ENCODE assay signal across 29 mouse cellular contexts in the genomic region with DNA sequence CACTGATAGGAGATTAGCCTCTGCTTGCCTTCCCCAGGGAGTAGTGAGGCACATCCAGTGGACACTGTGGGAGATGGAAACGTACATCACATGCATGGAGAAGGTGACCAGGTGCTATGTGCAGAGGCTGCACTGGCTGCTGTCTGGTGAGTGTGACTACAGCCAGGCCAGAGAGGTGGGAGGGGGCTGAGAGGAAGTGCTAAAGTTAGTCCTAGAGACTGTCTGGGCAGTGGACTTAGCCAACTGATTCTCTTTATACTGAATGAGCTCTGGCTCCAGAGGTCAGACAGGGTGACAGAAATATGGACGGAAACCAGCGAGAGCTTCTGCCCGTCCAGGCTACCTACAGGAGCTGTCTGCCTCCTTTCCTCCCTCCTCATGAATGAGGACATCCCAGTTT. TPM values are rescaled to one million over a fixed set of nuclear protein-coding genes. Genes with fewer than 3 reads are reported as not detected.
A peak's percentile ranks its signal among the peaks of the same experiment; 100 is the strongest.
DNase-seq lines count a peak whose midpoint lies in the region; ATAC-seq and TF ChIP-seq lines count a peak whose summit lies in the region.
"Had no signal": no experiment of that assay in that cellular context is flagged by ENCODE, and none has a peak within 500 bp of the region (broad histone marks: within the 10 kb centered on the region; RNA-seq: fewer than 3 reads in every experiment).

No protein-coding gene starts in this region.

- intact Hi-C loops in gastrocnemius, adult 2 months (cut with DNase I): no loop called here

- no peak overlapping the region for H3K27ac ChIP-seq in gastrocnemius, adult 2 months
- no peak overlapping the region for H3K27ac ChIP-seq in heart, embryonic 10.5 days
- H3K27ac ChIP-seq in heart, embryonic 11.5 days (ENCODE audit: low read depth, low read length): no peak overlapping the region
- H3K27ac ChIP-seq: embryonic facial prominence, embryonic 10.5 days; embryonic facial prominence, embryonic 12.5 days; forebrain, embryonic 13.5 days had no signal

- peak; percentile 25 for DNase-seq in gastrocnemius, adult 2 months
- DNase-seq in gastrocnemius, adult 8-10 months (ENCODE audit: low spot score in 2 of 2): no peak
- DNase-seq in heart, adult 18-20 months: peak; percentile 3 to 39
- DNase-seq in heart, embryonic 10.5 days (ENCODE audit: low spot score): no peak
- DNase-seq in heart, adult 9 months (ENCODE audit: low spot score in 2 of 2): peak; percentile 11
- DNase-seq: adrenal gland, adult 8-10 months; adrenal gland, postnatal 14 days; adrenal gland, postnatal 36 days; B cell, adult 2 months; cerebellum, adult 11-12 months; cerebellum, adult 2 months; cerebellum, adult 9-10 months; cerebellum, postnatal 10 days; cerebellum, postnatal 25 days had no signal

- TF ChIP-seq CTCF in gastrocnemius, adult 2 months (IDR thresholded peaks at IDR 0.05): no peak

- no peaks in the 10 kb centered on the region for H3K27me3 ChIP-seq in heart, embryonic 10.5 days (ENCODE audit: insufficient read depth, poor library complexity, severe bottlenecking)
- H3K27me3 ChIP-seq in heart, embryonic 11.5 days (ENCODE audit: control insufficient read depth, insufficient read depth, low read length): no peaks in the 10 kb centered on the region
- peaks cover 35% of the 10 kb centered on the region for H3K27me3 ChIP-seq in megakaryocyte, embryonic 14.5 days (replicated peaks)
- H3K27me3 ChIP-seq: embryonic facial prominence, embryonic 12.5 days; forebrain, embryonic 13.5 days; Patski had no signal

- no peak overlapping the region for H3K4me3 ChIP-seq in gastrocnemius, adult 2 months
- no peak overlapping the region for H3K4me3 ChIP-seq in heart, embryonic 10.5 days
- no peak overlapping the region for H3K4me3 ChIP-seq in heart, embryonic 11.5 days (ENCODE audit: low read depth, low read length)
- peak overlapping the region; percentile 15 for H3K4me3 ChIP-seq in megakaryocyte, embryonic 14.5 days (replicated peaks)
- H3K4me3 ChIP-seq: embryonic facial prominence, embryonic 10.5 days; embryonic facial prominence, embryonic 12.5 days; forebrain, embryonic 13.5 days had no signal

- no peak overlapping the region for H3K9ac ChIP-seq in heart, embryonic 11.5 days (ENCODE audit: low read depth, low read length)
- H3K9ac ChIP-seq: embryonic facial prominence, embryonic 12.5 days; forebrain, embryonic 13.5 days had no signal

- ATAC-seq in heart, embryonic 11.5 days (replicated peaks; ENCODE audit: insufficient number of reproducible peaks, low FRiP score, low TSS enrichment): no peak
- ATAC-seq in megakaryocyte, adult 5-6 weeks (ENCODE audit: poor library complexity, severe bottlenecking): no peak
- ATAC-seq: activated CD4-positive, CD25-positive, alpha-beta regulatory T cell, adult 4 months; CD4-positive, CD25-positive, alpha-beta regulatory T cell, adult 4 months; forebrain, embryonic 13.5 days; Patski had no signal

- no peaks in the 10 kb centered on the region for H3K9me3 ChIP-seq in heart, embryonic 10.5 days
- no peaks in the 10 kb centered on the region for H3K9me3 ChIP-seq in heart, embryonic 11.5 days (replicated peaks; ENCODE audit: control insufficient read depth, low read length)
- no peaks in the 10 kb centered on the region for H3K9me3 ChIP-seq in megakaryocyte, embryonic 14.5 days
- H3K9me3 ChIP-seq: embryonic facial prominence, embryonic 12.5 days; forebrain, embryonic 13.5 days; G1E had no signal

- H3K4me2 ChIP-seq in heart, embryonic 11.5 days: no peak overlapping the region
- H3K4me2 ChIP-seq: embryonic facial prominence, embryonic 12.5 days; forebrain, embryonic 13.5 days had no signal

- 66% methylated on average over 4 of the region's 4 CpGs for WGBS in heart, embryonic 10.5 days
- WGBS in heart, embryonic 11.5 days (ENCODE audit: insufficient replicate concordance): 62% methylated on average over 4 of the region's 4 CpGs

- H3K4me1 ChIP-seq in heart, embryonic 10.5 days: 0 out of 2 replicates have a peak, but pooled peaks cover 6% of the 10 kb centered on the region
- H3K4me1 ChIP-seq in heart, embryonic 11.5 days (ENCODE audit: control insufficient read depth, insufficient read depth, low read length): no peaks in the 10 kb centered on the region
- 0 out of 2 replicates have a peak, but pooled peaks cover 3% of the 10 kb centered on the region for H3K4me1 ChIP-seq in megakaryocyte, embryonic 14.5 days
- H3K4me1 ChIP-seq: embryonic facial prominence, embryonic 12.5 days; forebrain, embryonic 13.5 days had no signal

- H3K36me3 ChIP-seq in heart, embryonic 10.5 days: no peaks in the 10 kb centered on the region
- no peaks in the 10 kb centered on the region for H3K36me3 ChIP-seq in heart, embryonic 11.5 days (ENCODE audit: control insufficient read depth, insufficient read depth, low read length)
- H3K36me3 ChIP-seq in megakaryocyte, embryonic 14.5 days (replicated peaks; ENCODE audit: low read length): no peaks in the 10 kb centered on the region
- H3K36me3 ChIP-seq: embryonic facial prominence, embryonic 10.5 days; embryonic facial prominence, embryonic 12.5 days; G1E had no signal

RNA-seq across cellular contexts. Expression of a gene that starts 16.6 kb away (rescaled TPM):
- under 1 TPM; 0.31 to 0.42 TPM for total RNA-seq in gastrocnemius, adult 2 months (2021)
- under 1 TPM in 3 of 4 experiments, not detected in 1; 0.21 to 0.38 (median 0.27) TPM for total RNA-seq in gastrocnemius, adult 8-10 months (2022)
- total RNA-seq in heart, adult 18-20 months (2021): under 1 TPM; 0.20 to 0.31 TPM
- polyA plus RNA-seq in heart, embryonic 10.5 days (2016; fragmentation: Nextera tagmentation; extraction: Ambion mirVana): not detected in 2 replicates
- polyA plus RNA-seq in heart, embryonic 11.5 days (2014; fragmentation: Nextera tagmentation; extraction: Ambion mirVana): not detected in 2 replicates
- polyA plus RNA-seq in megakaryocyte, embryonic 14.5 days (2012; ENCODE audit: insufficient read depth, low replicate concordance): not detected in 2 replicates
- not detected in 2 replicates for total RNA-seq in megakaryocyte, adult 5-6 weeks (2015)
- total RNA-seq in megakaryocyte, adult 5-6 weeks (2017): not detected in 2 replicates
- total RNA-seq: adrenal gland, adult 18-20 months; adrenal gland, adult 8-10 months; adrenal gland, postnatal 36 days; CH12.LX; G1E had no signal
- polyA plus RNA-seq: activated CD4-positive, CD25-positive, alpha-beta regulatory T cell, adult 4 months; CD4-positive, CD25-positive, alpha-beta regulatory T cell, adult 4 months; cortical plate, adult 2 months; embryonic facial prominence, embryonic 10.5 days; embryonic facial prominence, embryonic 12.5 days; embryonic facial prominence, embryonic 14.5 days; forebrain, embryonic 11.5 days; forebrain, embryonic 13.5 days; G1E; Patski had no signal

RNA-seq across cellular contexts. Expression of a gene that starts 47.1 kb away (rescaled TPM):
- total RNA-seq in gastrocnemius, adult 2 months (2021): 10 to 100 TPM; 53.1 to 88.8 TPM
- 10 to 100 TPM; 60.0 to 79.0 (median 75.1) TPM for total RNA-seq in gastrocnemius, adult 8-10 months (2022)
- 10 to 100 TPM; 23.0 to 23.5 TPM for total RNA-seq in heart, adult 18-20 months (2021)
- 16.3 and 17.3 TPM in 2 replicates for polyA plus RNA-seq in heart, embryonic 10.5 days (2016; fragmentation: Nextera tagmentation; extraction: Ambion mirVana)
- 5.0 and 7.9 TPM in 2 replicates for polyA plus RNA-seq in heart, embryonic 11.5 days (2014; fragmentation: Nextera tagmentation; extraction: Ambion mirVana)
- 5.4 and 42.9 TPM in 2 replicates for polyA plus RNA-seq in megakaryocyte, embryonic 14.5 days (2012; ENCODE audit: insufficient read depth, low replicate concordance)
- 7.5 and 11.1 TPM in 2 replicates for total RNA-seq in megakaryocyte, adult 5-6 weeks (2015)
- total RNA-seq in megakaryocyte, adult 5-6 weeks (2017): 23.5 and 26.1 TPM in 2 replicates

RNA-seq across cellular contexts. Expression of a gene that starts 56.4 kb away (rescaled TPM):
- 1 to 10 TPM in 1 of 2 experiments, under 1 TPM in 1; 0.48 to 1.1 TPM for total RNA-seq in gastrocnemius, adult 2 months (2021)
- under 1 TPM; 0.36 to 0.80 (median 0.54) TPM for total RNA-seq in gastrocnemius, adult 8-10 months (2022)
- total RNA-seq in heart, adult 18-20 months (2021): 1 to 10 TPM; 1.9 to 2.2 TPM
- polyA plus RNA-seq in heart, embryonic 10.5 days (2016; fragmentation: Nextera tagmentation; extraction: Ambion mirVana): 0.39 and 0.60 TPM in 2 replicates
- polyA plus RNA-seq in heart, embryonic 11.5 days (2014; fragmentation: Nextera tagmentation; extraction: Ambion mirVana): 0.59 and 0.84 TPM in 2 replicates
- polyA plus RNA-seq in megakaryocyte, embryonic 14.5 days (2012; ENCODE audit: insufficient read depth, low replicate concordance): not detected in 2 replicates
- total RNA-seq in megakaryocyte, adult 5-6 weeks (2015): 0.11 TPM in 1 of 2 replicates, not detected in the other
- not detected in 2 replicates for total RNA-seq in megakaryocyte, adult 5-6 weeks (2017)
- total RNA-seq: CH12.LX had no signal
- polyA plus RNA-seq: activated CD4-positive, CD25-positive, alpha-beta regulatory T cell, adult 4 months; CD4-positive, CD25-positive, alpha-beta regulatory T cell, adult 4 months; G1E had no signal

Comparison
In these comparisons a context has a peak if more than half of its experiments do, and no peak if none do; other contexts are left out.
1. DNase-seq: peak in gastrocnemius, adult 2 months (single experiment), heart, adult 18-20 months (2 of 2) and heart, adult 9 months (2 of 2); none in gastrocnemius, adult 8-10 months (0 of 2) and heart, embryonic 10.5 days (single experiment).